Mouse (Mus musculus): Measurements from ENCODE around the gene Smarcad1. TPM values are rescaled to one million over a fixed set of nuclear protein-coding genes. Genes with fewer than 3 reads are reported as not detected.
A peak's percentile ranks its signal among the peaks of the same experiment; 100 is the strongest.
"Not testable (repeated sequence)": the region's sequence is repeated elsewhere in the genome, so short reads cannot be mapped to it uniquely, and the experiment has no call there.

Gene Smarcad1
- 10 to 100 TPM; 28.3 to 33.0 TPM for polyA plus RNA-seq (2017; shearing (Covaris generic))

DNA sequence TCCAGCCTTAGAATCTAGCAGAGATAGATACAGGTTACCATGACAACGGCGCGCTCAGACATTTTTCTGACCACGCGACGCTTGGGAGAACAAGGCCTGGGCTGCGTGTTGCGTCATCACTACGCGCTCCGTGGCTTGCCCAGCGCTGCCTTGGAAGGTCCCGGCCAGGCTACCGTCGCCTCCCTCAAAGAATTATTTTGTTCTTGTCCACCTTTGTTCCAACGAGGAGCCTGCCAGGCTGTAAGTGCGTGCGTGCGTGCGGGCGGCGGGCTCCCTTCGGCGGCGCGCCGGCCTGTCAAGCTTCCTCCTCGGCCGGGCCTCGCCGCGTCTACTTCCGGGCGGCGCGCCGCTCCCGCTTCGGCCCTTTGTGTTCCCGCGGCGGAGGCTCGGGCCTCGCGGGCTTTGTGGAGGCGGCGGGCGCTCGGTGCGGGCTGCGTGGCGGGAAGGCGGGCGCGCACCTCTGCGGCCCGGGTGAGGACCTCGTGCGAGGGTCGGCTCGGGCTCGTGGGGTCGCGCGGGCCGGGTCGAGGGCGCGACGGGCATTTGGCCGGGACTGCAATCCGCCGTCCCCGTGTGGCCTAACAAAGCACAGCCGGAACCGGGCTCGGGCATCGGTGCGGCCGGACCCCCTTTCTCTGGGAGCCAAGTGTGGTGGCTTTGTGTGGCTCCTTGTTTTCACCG, at the start of gene Smarcad1:
Gene Smarcad1 (plus strand): TSS at position 93 of the 681 bp plus-strand sequence.
- peak; percentile 89 for ATAC-seq

GRCm38 (mm10) chr6:64996824-64997421, 45.5 kb upstream of the Smarcad1 start:
- ATAC-seq: no peak

DNA sequence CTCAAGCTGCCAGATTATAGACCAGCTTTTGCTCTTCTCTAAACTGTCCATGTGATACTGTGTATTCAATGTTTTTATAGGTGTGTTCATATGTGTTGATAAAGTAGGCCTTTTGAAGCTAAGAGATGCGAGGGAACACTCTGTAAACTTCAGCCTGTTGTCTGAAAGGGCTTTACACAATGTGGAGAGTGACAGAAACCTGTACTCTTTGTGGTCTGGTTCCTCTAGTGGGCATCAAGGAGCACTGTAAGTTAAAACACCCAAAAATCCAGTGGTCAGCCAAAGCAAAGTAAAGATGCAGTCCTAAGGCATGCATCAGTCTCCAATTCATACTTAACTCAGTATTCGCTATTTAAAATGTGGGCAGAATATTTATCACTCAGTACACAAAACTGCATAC, 44.6 kb upstream of the Smarcad1 start:
- no peak for ATAC-seq

DNA sequence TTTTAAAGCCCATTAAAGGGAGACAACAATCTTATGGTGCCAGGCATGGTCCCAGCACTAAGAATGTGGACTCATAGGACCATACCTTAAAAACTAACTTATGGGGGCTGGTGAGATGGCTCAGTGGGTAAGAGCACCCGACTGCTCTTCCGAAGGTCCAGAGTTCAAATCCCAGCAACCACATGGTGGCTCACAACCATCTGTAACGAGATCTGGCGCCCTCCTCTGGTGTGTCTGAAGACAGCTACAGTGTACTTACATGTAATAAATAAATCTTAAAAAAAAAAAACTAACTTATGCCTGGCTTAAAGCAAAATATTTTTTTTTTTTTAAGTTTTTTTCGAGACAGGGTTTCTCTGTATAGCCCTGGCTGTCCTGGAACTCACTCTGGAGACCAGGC, 41.6 kb upstream of the Smarcad1 start:
- ATAC-seq: not testable (repeated sequence)

DNA sequence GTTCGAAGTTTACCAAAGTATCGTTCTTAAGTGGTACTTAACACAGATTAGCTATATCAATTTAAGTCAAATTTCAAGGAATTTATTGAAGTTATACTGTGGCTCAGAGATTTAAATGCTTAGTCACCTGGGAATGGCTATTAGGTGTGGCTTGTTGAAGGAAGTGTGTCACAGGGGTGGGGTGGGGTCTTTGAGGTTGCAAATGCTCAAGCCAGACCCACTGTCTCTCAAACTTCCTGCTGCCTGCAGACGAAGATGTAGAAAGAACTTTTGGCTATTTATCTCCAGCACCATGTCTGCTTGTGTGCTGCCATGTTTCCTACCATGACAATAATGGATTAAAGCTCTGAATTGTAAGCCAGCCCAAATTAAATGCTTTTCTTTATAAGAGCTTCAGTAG, 40.2 kb upstream of the Smarcad1 start:
- ATAC-seq: no peak

GRCm38 (mm10) chr6:65008836-65009235, 33.5 kb upstream of the Smarcad1 start:
- no peak for ATAC-seq

DNA sequence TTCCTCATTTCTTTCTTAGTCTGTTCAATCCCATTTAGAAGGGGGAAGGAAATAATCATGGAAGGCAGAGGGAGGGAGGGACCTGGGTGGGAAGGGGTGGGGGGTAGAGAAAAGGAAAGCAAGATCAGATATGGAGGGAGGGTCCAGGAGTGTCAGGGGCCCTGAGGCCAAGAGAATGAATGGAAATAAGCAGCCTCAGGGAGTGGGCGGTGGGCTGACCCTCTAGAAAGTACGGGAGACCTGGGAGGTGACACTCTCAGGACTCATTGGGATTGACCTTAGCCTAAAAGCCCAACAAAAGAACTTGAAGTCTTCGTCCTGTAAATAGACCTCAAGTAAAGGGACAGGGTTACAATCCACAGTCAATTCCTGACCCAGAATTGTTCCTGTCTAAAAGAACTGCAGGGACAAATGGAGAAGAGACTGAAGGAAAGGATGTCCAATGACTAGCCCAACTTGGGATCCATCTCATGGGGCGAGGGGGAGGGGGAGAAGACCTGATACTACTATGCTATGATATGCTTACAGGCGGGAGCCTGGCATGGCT, 30.9 kb upstream of the Smarcad1 start:
- ATAC-seq: no peak

DNA sequence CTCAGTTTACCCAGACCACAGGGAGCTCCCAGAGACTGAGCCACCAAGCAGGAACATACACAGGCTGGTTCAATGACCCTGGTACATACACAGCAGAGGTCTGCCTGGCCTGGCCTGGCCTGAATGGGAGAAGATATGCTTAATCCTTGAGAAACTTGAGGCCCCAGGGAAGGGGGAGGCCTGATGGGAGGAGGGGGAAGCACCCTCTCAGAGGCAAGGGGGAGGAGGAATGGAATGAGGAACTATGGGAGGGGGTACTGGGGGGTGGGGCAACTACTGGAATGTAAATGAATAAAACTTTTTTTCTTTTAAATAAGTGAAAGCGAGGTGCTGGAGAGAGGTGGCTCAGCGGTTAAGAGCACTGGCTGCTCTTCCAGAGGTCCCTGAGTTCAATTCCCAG, 30.2 kb upstream of the Smarcad1 start:
- ATAC-seq: no peak

GRCm38 (mm10) chr6:65017566-65017965, 24.8 kb upstream of the Smarcad1 start:
- ATAC-seq: no peak

DNA sequence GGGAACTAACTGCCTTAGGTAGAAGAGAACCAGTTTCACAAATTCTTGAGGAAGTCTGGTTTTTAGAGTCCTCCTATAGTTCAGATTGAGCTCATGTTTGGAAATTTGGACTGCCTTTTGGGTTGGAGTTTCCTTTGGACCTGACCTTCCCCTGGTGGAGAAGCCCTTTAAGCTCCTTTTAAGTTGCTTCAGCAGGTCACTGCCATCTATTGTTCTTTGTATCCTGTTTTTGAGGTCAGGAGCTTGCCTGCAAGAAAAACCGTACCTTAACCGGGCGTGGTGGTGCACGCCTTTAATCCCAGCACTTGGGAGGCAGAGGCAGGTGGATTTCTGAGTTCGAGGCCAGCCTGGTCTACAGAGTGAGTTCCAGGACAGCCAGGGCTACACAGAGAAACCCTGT, 23.4 kb upstream of the Smarcad1 start:
- not testable (repeated sequence) for ATAC-seq

DNA sequence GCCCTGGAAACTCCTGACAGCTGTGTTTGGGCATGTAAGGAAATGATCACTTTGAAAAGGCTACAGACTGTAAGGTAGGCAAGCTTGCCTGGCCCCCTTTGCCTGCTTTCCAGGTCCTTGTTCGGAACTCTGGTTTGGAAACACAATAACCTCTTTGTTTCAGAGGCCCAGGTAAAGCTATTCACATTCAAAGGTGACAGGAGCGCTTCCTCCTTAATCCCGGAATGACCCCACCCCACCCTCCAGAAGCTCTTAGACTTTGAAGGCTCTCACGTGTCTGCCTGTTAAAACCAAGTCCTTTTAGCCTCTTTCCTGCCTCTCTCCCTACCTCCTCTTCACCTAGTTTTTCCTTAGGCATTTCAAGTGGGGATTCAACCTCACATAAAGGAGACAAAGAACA, 20.5 kb upstream of the Smarcad1 start:
- ATAC-seq: no peak

GRCm38 (mm10) chr6:65023053-65023452, 19.3 kb upstream of the Smarcad1 start:
- no peak for ATAC-seq

DNA sequence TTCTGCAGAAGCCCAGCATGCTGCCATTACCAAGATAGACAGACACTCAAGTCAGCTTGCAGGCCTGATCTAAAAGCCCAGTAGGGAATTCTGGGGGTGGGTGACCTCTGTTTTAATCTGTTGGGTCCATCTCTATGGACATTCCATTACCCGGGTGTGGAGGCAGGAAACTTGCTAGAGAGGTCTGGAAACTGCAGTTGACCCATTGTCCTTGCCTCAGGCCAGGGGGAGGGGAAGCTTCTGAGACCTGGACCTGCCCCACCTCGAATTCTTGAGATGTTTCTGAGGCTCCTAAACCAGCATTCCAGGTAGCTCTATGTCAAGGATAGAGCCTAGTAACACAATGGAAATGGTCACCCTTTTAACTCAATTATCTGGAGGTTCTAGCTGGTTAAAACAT, 17.7 kb upstream of the Smarcad1 start:
- ATAC-seq: no peak

DNA sequence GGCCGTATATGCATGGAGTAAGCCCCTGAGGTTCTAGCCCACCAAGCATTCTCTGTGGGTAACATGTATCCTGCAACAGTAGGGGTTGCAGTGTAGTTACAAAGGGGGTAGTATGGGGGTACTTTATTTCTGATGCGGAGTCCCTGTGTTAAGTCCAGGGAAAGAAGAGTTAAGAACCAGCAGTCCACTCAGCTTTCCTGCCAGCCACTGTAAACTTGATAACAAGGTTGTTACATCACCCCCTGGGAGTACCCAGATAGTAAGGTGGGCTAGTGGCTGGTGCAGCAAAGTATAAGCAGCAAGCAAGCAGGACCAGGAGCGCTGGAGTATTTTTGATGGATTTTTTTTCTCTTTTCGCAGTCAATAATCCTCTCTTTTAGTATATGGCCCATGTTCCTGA, 17.3 kb upstream of the Smarcad1 start:
- ATAC-seq: no peak

- ATAC-seq: no peak
These were observed 7.7 kb upstream of the Smarcad1 start for GRCm38 (mm10) chr6:65034661-65035060.

GRCm38 (mm10) chr6:65035469-65035868, 6.9 kb upstream of the Smarcad1 start:
- ATAC-seq: no peak

DNA sequence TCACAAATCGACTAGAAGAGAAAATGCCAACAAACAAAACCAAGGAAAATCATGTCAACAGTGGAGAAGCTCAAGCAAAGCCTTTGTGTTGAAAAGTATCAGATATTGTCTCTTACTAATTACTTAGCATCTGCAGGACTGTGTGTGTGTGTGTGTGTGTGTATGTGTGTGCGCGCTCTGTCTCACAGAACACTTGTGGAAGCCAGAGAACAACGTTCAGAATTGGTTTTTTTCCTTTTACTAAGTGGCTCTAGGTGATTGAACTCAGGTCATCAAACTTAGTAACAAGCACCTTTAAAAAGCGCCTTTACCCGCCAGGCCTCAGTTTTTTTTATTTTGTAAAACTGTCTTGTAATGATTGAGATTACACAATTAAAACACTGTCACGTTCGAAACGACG, 451 bp upstream of the Smarcad1 start:
- ATAC-seq: no peak

- ATAC-seq: peak; percentile 3
These were observed 858 bp downstream of the Smarcad1 start for GRCm38 (mm10) chr6:65043241-65043640.

DNA sequence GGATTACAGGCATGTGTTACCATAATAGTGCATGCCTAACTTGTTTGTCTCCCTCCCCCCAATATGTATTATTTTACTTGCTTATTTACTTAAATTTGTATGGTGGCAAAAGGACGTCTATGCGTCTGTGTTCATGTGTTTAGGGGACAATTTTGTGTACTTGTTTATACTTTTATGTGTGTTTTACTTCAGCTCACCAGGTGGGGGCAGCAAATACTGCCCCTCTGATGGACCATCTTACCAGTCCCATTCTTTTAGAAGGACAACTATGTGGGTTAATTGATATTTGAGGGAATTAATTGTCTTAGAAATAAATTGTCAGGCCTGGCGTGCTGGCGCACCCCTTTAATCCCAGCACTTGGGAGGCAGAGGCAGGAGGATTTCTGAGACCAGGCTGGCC, 6.7 kb downstream of the Smarcad1 start:
- ATAC-seq: peak; percentile 54

- no peak for ATAC-seq
These were observed 14.2 kb downstream of the Smarcad1 start for GRCm38 (mm10) chr6:65056620-65057019.

DNA sequence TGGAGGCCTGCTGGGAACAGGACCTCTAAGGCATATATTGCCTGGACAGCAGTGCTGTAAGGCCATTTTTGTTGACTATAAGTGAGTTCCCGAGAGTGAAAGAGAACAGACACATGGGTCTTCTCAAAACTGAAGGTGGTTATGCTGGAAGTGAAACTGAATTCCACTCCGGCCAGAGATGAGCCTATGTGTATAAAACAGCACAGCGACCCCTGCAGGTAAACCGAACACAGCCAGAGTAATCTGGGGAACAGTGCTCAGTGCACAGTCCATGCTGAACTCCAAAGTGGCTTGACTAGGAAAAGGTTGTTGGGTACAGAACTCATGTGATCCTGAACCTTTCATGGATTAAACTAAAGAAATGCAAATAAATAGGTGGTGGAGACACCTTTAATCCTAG, 14.8 kb downstream of the Smarcad1 start:
- not testable (repeated sequence) for ATAC-seq

DNA sequence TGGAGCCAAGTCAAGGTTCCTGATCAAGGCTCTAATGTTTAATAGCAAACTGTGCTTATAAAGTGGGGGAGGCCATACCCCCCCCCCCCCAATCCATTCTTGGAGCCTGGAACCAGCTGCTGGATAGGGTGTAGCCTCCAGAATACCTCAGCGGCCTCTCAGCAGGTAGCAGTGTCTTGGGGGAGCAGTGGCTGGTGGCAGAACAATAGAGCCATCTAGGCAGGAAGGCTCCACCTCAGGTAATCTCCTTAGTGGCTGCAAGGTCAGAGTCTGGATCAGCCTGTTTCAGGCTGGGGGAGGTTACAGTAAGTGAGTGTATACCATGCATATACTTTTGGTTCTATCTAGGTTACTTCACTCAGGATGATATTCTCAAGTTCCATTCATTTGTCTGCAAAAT, 18.7 kb downstream of the Smarcad1 start:
- no peak for ATAC-seq

DNA sequence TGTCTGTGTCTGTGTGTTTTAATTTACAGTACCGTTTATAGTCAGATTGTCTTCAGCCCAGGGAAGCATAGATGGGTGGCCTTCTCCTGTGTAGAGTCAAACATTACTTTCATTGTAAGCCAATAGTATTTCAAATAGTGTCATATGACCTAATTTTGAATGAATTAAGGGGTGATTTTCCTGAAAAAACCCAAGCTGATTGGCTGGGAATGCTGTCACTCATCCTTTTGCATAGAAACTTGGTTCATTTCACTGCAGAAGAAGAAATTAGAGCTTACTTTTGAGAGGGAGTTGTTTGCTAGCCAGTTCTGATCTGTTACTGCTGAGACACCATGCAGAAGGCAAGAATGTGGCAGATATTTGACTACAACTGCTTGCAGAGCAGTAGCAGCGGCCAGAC, 32.8 kb downstream of the Smarcad1 start:
- ATAC-seq: no peak

DNA sequence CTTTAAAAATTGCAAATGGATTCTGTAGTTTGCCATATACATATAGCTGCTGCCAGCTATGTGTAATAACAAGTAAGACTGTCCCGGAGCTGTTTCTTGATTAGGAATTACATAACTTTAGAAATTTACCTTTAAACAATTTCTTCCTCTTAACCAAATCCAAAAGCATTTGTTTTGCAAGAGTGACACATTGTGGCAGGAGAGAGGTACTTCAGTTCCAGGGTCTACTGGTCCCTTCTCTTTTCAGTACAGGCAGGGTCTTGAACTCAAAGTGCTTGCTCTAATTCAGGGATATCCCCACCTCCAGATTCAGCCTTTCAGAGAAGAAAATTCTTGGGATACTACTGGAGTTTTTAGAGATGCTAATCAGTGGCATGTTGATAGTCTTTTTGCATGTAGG, 36.8 kb downstream of the Smarcad1 start:
- ATAC-seq: peak; percentile 78
